Mouse (Mus musculus) C2C12 (cell line): ENCODE results near the gene Plscr4.

Experiments used
- CEBPB ChIP-seq: IDR thresholded peaks from one replicate; pipeline ENCODE4 v1.6.1; 2011; ENCODE audit warnings: low read depth, mild to moderate bottlenecking, control low read depth, moderate library complexity
- CTCF ChIP-seq: IDR thresholded peaks from one replicate; pipeline ENCODE4 v1.5.1; 2011; ENCODE audit not compliant: control insufficient read depth, insufficient read depth, insufficient read length
- MAX ChIP-seq: IDR thresholded peaks from one replicate; pipeline ENCODE4 v1.6.1; 2011; ENCODE audit warnings: mild to moderate bottlenecking, control low read depth
- USF1 ChIP-seq: IDR thresholded peaks from one replicate; pipeline ENCODE4 v1.6.1; 2011; ENCODE audit warnings: low read depth, mild to moderate bottlenecking, control low read depth, moderate library complexity

DNA sequence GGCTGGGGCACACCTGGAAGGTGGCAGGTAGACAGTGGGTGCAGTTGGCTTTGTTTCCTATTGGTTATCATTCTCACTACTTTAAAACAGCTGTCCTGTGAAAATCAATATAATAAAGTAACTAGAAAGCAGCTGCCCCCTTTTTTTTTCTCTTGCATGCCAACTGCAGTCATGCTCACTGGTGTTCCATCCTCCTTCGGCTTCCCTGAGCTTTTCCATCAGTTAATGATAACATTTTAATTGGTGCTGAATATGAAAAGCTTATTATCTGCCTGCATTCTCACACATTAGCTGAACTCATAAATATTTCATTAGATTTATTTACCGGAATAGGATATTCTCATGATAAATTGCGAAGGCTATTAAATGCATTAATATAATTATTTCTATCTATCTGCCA lies 33.1 kb downstream of the Plscr4 start:
- TF ChIP-seq CTCF (no peak), MAX (no peak), USF1 (no peak), CEBPB (no peak)
